Mouse (Mus musculus) CH12.LX (cell line): ENCODE results near the gene Rpl10a. TPM values are rescaled to one million over a fixed set of nuclear protein-coding genes. Genes with fewer than 3 reads are reported as not detected.
"Not testable (repeated sequence)": the region's sequence is repeated elsewhere in the genome, so short reads cannot be mapped to it uniquely, and the experiment has no call there.

Experiments
- DNase-seq: peaks from one replicate; pipeline ENCODE4 v3.0.0-alpha.2; 2013; ENCODE audit errors: extremely low read depth
- H3K27ac ChIP-seq: 2 replicates; pipeline ENCODE4 v1.5.1; 2012; ENCODE audit warnings: low read depth, mild to moderate bottlenecking, control low read depth, moderate library complexity; ENCODE audit not compliant: insufficient read depth
- H3K27me3 ChIP-seq: replicated peaks from 2 replicates; pipeline ENCODE3; 2012; ENCODE audit warnings: inconsistent platforms
- H3K36me3 ChIP-seq, 2 experiments: replicated peaks in 1 of 2; 2 replicates each; pipeline versions ENCODE3 to v1.6.1; 2012; ENCODE audit warnings: inconsistent platforms in 1 of 2, low read length in 1 of 2, mild to moderate bottlenecking in 1 of 2, mixed read lengths in 1 of 2, moderate library complexity in 1 of 2; ENCODE audit not compliant: control insufficient read depth in 1 of 2, insufficient read depth in 1 of 2
- H3K4me1 ChIP-seq, 2 experiments: 2 replicates each; pipeline ENCODE4 v1.6.1; 2012; ENCODE audit warnings: inconsistent platforms in 1 of 2, moderate library complexity in 1 of 2; ENCODE audit not compliant: insufficient read depth in 2 of 2, control insufficient read depth in 1 of 2
- H3K4me2 ChIP-seq: 2 replicates; pipeline ENCODE4 v1.6.1; 2012; ENCODE audit warnings: low read depth, mild to moderate bottlenecking, control low read depth; ENCODE audit not compliant: poor library complexity, insufficient read depth, severe bottlenecking
- H3K4me3 ChIP-seq, 3 experiments: fragments of 150-350 bp in 1 of 3; sonication (generic) in 1 of 3; replicated peaks in 1 of 3; 2 replicates each; pipeline versions ENCODE3 to v1.5.1; 2011 to 2012; ENCODE audit warnings: low read depth in 2 of 3, low read length in 2 of 3, mild to moderate bottlenecking in 2 of 3, moderate library complexity in 2 of 3, control low read depth in 1 of 3, improper control_type of control experiment in 1 of 3, inconsistent platforms in 1 of 3, mixed read lengths in 1 of 3; ENCODE audit not compliant: poor library complexity in 1 of 3
- H3K79me2 ChIP-seq: replicated peaks from 2 replicates; pipeline ENCODE4 v1.6.1; 2012; ENCODE audit warnings: mild to moderate bottlenecking, moderate library complexity; ENCODE audit not compliant: control insufficient read depth, poor library complexity, insufficient read depth, severe bottlenecking; ENCODE audit errors: extremely low read depth
- H3K9ac ChIP-seq: 2 replicates; pipeline ENCODE4 v1.6.1; 2012; ENCODE audit warnings: low read depth, mild to moderate bottlenecking, control low read depth, moderate library complexity; ENCODE audit not compliant: insufficient read depth
- H3K9me3 ChIP-seq: replicated peaks from 2 replicates; pipeline ENCODE3; 2012; ENCODE audit warnings: low read length, inconsistent platforms, mixed read lengths
- E2F4 ChIP-seq: IDR thresholded peaks from 2 replicates; pipeline ENCODE4 v1.6.1; 2011; ENCODE audit warnings: low read depth, low read length, improper control_type of control experiment; ENCODE audit not compliant: insufficient replicate concordance
- EP300 ChIP-seq: IDR thresholded peaks from 2 replicates; pipeline ENCODE4 v1.6.1; 2011; ENCODE audit warnings: low read length, improper control_type of control experiment
- ETS1 ChIP-seq: conservative IDR thresholded peaks from 2 replicates; pipeline ENCODE4 v1.6.1; 2012; ENCODE audit warnings: low read depth, mild to moderate bottlenecking, inconsistent platforms, low read length, improper control_type of control experiment, moderate library complexity
- GABPA ChIP-seq: IDR thresholded peaks from 2 replicates; pipeline ENCODE4 v1.6.1; 2012; ENCODE audit warnings: low read depth, low read length, improper control_type of control experiment, inconsistent platforms; ENCODE audit not compliant: insufficient replicate concordance
- HCFC1 ChIP-seq: IDR thresholded peaks from 2 replicates; pipeline ENCODE4 v1.6.1; 2012; ENCODE audit warnings: low read depth, mild to moderate bottlenecking, inconsistent platforms, low read length, improper control_type of control experiment
- MYC ChIP-seq: IDR thresholded peaks from 2 replicates; pipeline ENCODE4 v1.6.1; 2011; ENCODE audit warnings: low read depth, mild to moderate bottlenecking, improper control_type of control experiment, low read length
- NELFE ChIP-seq: IDR thresholded peaks from 2 replicates; pipeline ENCODE4 v1.6.1; 2011; ENCODE audit warnings: low read depth, low read length, improper control_type of control experiment
- NRF1 ChIP-seq: IDR thresholded peaks from 2 replicates; pipeline ENCODE4 v1.6.1; 2014; ENCODE audit warnings: low read depth, mild to moderate bottlenecking, inconsistent platforms, low read length, improper control_type of control experiment, moderate library complexity
- PAX5 ChIP-seq: IDR thresholded peaks from 2 replicates; pipeline ENCODE4 v1.6.1; 2012; ENCODE audit warnings: low read length, inconsistent platforms, mixed read lengths
- RCOR1 ChIP-seq: conservative IDR thresholded peaks from 2 replicates; pipeline ENCODE4 v1.6.1; 2012; ENCODE audit warnings: low read depth, mild to moderate bottlenecking, inconsistent platforms, low read length, improper control_type of control experiment
- TCF12 ChIP-seq: IDR thresholded peaks from 2 replicates; pipeline ENCODE4 v1.6.1; 2014; ENCODE audit warnings: low read depth, mild to moderate bottlenecking, inconsistent platforms, low read length, improper control_type of control experiment
- USF1 ChIP-seq: IDR thresholded peaks from 2 replicates; pipeline ENCODE4 v1.6.1; 2014; ENCODE audit warnings: low read depth, mild to moderate bottlenecking, inconsistent platforms, low read length, improper control_type of control experiment
- USF2 ChIP-seq: conservative IDR thresholded peaks from 2 replicates; pipeline ENCODE4 v1.6.1; 2011; ENCODE audit warnings: low read depth, low read length, improper control_type of control experiment
- ZMIZ1 ChIP-seq: IDR thresholded peaks from 2 replicates; pipeline ENCODE4 v1.6.1; 2012; ENCODE audit warnings: low read depth, mild to moderate bottlenecking, inconsistent platforms, low read length, improper control_type of control experiment
- ZNF384 ChIP-seq: IDR thresholded peaks from 2 replicates; pipeline ENCODE4 v1.6.1; 2012; ENCODE audit warnings: low read depth, low read length, improper control_type of control experiment, inconsistent platforms
- dilution Hi-C: fragments of 300-500 bp; cut with MboI; formaldehyde crosslinking; loops from 2 replicates; pipeline ENCODE4 v1.14.3; 2020; ENCODE audit warnings: low sequenced_read_pairs; ENCODE audit not compliant: extremely low pct_unique_long_range_greater_than_20kb, extremely low pct_ligation_motif_present
- in situ Hi-C: fragments of 300-500 bp; cut with MboI; formaldehyde crosslinking; loops from 3 replicates; pipeline ENCODE4 v1.14.3; 2019; ENCODE audit warnings: low sequenced_read_pairs, low pct_ligation_motif_present, low pct_unique_long_range_greater_than_20kb, mixed read lengths
- polyA plus RNA-seq: library from polyadenylated mRNA; unstranded; fragments of >175 nt; gene quantifications from 2 replicates; pipeline ENCODE4 v1.2.1, GENCODE M21; 2012; ENCODE audit warnings: low read depth; ENCODE audit not compliant: insufficient read length
- total RNA-seq, 2 experiments: library from RNA; depleted of rRNA; stranded (reverse); fragments of 300-350 nt in 1 of 2; fragments of >200 nt in 1 of 2; gene quantifications; 2 replicates each; pipeline ENCODE4 v1.2.3; 2012 to 2014

Rpl10a gene
- total and polyA plus RNA-seq, 3 experiments, result 1,605 to 4,144 (median 3,467) TPM

DNA sequence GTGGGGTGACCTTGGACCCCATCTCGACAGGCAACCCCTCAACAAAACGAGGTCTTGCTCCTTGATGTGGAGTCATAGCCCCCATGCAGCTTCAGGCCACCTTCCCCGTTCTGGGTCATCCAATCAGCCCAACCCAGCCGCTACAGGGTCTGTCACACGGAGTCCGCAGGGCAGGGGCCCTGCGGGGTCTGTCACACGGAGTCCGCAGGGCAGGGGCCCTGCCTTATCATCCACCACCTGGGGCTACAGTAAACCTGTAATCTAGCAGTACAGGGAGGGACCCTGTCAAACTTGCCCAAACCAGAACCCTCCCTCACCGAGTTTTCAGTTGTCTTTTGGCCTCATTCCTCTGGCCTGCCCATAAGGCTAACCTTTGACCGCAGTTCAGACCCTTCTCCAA is 23.7 kb downstream of the Rpl10a start:
- no peaks in the 10 kb centered on the region for H3K36me3 ChIP-seq
- H3K79me2 ChIP-seq, result no peaks in the 10 kb centered on the region
- H3K4me1 ChIP-seq, result peaks cover 6 to 11% of the 10 kb centered on the region in 2 experiments; a peak in 3 of 4 replicates
- DNase-seq, result no peak
- dilution Hi-C loops (no loop called here), in situ Hi-C loops (no loop called here)
- no peak overlapping the region for H3K27ac ChIP-seq
- peaks cover 6% of the 10 kb centered on the region for H3K9me3 ChIP-seq
- TF ChIP-seq EP300, result no peak
- TF ChIP-seq ZNF384, result no peak
- no peak for TF ChIP-seq GABPA
- TF ChIP-seq MYC, result no peak
- TF ChIP-seq HCFC1, result no peak
- no peak for TF ChIP-seq USF2
- TF ChIP-seq NRF1, result no peak
- no peak for TF ChIP-seq ZMIZ1
- TF ChIP-seq E2F4, result no peak
- TF ChIP-seq ETS1, result no peak
- TF ChIP-seq TCF12, result no peak
- TF ChIP-seq PAX5, result no peak
- peaks cover 81% of the 10 kb centered on the region for H3K27me3 ChIP-seq
- no peak overlapping the region for H3K4me2 ChIP-seq
- H3K4me3 ChIP-seq, result no peak overlapping the region
- no peak overlapping the region for H3K9ac ChIP-seq

GRCm38 (mm10) chr17:28355871-28356270 is 27.6 kb downstream of the Rpl10a start:
- H3K9ac ChIP-seq, result no peak overlapping the region
- peaks cover 6% of the 10 kb centered on the region for H3K9me3 ChIP-seq
- no peaks in the 10 kb centered on the region for H3K36me3 ChIP-seq
- TF ChIP-seq USF1, result no peak
- TF ChIP-seq RCOR1, result no peak
- TF ChIP-seq NELFE, result no peak
- no peak overlapping the region for H3K4me2 ChIP-seq
- H3K79me2 ChIP-seq, result no peaks in the 10 kb centered on the region
- in situ Hi-C loops (no loop called here), dilution Hi-C loops (no loop called here)
- no peak overlapping the region for H3K4me3 ChIP-seq
- H3K4me1 ChIP-seq, result peaks cover 5 to 6% of the 10 kb centered on the region in 2 experiments; a peak in 3 of 4 replicates
- H3K27ac ChIP-seq, result no peak overlapping the region
- H3K27me3 ChIP-seq, result peaks cover 78% of the 10 kb centered on the region
- DNase-seq, result no peak

DNA sequence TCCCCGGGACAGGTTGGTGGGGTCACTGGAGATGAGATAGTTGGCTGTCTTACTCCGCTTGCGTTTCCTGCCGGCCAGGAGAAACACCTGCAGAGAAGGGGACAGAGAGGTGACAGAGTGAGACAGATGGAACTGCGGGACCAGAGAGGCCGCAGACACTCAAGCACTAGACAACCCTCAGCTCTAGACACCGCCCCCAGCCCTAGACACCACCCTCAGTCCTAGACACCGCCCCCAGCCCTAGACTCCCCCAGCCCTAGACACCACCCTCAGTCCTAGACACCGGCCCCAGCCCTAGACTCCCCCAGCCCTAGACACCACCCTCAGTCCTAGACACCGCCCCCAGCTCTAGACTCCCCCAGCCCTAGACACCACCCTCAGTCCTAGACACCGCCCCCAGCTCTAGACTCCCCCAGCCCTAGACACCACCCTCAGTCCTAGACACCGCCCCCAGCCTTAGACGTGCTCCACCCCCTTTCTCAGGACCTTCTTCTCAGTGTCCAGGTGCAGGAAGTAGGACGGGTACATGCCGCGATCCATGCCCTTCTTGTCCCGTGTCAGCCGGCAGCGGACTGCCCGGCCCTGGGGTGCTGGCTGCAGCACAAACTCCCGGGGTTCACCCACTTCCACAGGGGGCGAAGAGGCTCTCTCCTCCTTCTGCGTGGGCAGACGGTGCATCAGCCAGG is 30.4 kb downstream of the Rpl10a start:
- in situ Hi-C loops, H3K4me3 ChIP-seq, H3K9ac ChIP-seq, H3K36me3 ChIP-seq, H3K4me1 ChIP-seq, H3K79me2 ChIP-seq, DNase-seq, dilution Hi-C loops, H3K27ac ChIP-seq, H3K4me2 ChIP-seq, H3K9me3 ChIP-seq: not testable (repeated sequence)
- peaks cover 79% of the 10 kb centered on the region for H3K27me3 ChIP-seq
